Mouse (Mus musculus) mouse trophoblast stem cell (cell line): ENCODE measurements at regions not wholly inside any gene's neighbourhood (a gene's known extent, or its start where the extent isn't known, plus 50 kb on each side); places are given as distances from the start of the nearest gene placed in this dataset.

Source experiments
- in situ Hi-C, 2 experiments: fragments of 300-500 bp; cut with MseI, MboI; formaldehyde crosslinking; loops; 2 replicates in 1 of 2; 3 replicates in 1 of 2; pipeline ENCODE4 v1.15.1; 2025

DNA sequence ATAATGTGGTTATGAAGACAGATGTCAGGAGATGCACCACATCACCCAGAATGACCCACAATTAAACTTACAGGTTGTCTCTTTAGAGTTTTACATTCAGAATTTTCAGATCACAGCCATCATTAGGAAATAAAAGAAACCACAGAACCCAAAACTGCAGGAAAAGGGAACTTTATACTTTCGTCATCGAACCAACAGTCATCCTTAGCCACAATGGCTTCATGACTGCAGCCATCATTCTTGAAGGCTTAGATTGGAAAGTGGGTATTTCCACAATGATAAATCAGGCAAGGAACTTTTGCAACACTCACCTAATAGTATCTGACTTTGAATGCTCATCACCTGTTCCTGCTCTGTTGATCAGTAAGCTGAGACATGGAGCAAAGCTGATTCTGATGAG, 75.9 kb upstream of the Ank start:
- in situ Hi-C loops: no loop called here

DNA sequence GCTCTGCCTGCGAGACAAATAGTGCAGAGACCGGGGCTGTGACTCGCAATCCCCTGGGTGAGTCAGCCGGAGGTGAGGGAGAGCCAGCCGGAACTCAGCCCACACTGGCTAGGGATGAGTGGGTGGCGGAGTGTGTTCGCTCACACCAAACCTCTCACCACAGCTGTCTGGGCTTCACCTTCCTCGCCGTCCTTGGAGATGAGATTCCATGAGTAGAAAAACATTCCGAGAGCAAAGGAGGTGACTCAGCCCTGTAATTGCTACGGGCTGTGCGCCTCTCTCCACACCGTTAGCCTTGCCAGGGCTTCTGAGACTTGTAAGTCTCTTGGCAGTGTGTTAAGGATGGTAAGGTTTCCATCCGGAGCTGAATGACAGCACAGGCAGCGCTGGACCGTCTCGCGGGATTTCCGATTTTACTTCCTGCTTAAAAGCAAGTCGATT, 60.7 kb upstream of the Ank start:
- in situ Hi-C loops: no loop called here

DNA sequence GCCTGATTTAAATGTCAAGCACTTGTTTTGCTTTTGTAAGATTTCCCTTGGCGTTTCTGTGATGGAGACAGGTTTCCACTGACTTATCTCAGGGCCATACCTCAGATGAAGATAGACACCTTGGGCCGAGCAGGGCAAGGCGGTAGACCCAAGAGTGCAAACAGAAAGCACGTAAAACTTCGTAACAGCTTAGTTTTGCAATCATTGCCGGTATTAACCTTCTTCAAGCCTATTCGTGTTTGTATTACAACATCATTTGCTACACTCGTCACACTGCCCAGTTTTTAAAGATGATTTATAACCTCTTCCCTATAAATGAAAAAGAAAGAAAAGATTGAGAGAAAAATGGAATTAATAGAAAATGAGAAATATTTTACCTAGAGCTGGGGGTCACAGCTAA, 56.6 kb upstream of the Ank start:
- in situ Hi-C loops: no loop called here

DNA sequence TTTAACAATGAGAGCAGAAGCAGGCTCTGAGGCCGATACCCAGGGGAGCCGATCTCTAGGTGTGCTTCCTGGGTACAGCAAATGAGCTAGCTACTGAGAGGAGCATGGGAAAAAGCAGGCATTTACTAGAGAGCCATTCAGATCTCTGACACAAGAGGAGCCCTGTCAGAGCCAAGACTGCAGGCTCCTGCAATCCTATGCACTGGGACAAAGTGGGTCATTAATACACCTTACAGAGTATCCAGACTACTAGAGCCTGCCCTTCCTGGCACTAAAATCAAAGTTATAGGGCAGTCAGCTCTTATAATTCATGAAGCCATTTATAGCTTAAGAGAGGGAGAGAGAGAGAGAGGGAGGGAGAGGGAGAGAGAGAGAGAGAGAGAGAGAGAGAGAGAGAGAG, 54.2 kb upstream of the Ank start:
- in situ Hi-C loops: no loop called here

DNA sequence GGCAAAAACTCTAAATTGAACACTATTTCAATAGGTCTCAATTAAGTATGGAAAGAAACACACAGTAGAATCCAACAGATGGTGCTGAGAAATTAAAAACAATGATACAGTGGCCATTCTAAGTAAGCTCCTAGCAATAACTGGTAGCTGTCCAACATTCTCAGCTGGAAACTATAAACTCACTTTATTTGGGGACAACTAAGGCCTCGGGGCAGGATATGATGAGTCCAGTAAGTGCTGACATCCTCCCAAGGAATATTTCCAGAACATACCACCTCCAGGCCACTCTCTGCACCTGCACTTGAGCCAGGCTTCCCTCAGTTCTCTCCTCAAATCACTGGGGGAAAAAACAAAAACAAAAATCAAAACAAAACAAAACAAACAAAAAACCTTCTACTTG, 53.7 kb upstream of the Ank start:
- in situ Hi-C loops: no loop called here

DNA sequence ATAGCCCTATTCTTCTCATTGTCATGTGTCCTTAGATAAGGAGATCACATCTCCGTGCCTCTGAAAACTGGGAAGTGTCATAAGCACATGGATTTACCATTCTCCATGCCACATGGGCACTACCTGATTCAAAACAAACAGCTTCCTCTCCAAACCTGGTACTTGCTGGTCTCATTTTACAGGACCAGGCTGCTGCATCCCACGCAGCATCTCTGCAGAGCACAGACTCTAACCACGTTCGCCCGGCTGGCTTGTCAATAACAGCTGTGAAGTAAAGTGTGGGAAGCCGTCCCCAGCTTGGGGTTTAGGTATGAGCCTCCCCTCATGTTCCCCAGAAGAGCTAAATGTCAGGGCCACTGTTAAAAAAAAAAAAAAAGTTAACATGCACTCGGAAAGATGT, 53.0 kb upstream of the Ank start:
- in situ Hi-C loops: no loop called here

DNA sequence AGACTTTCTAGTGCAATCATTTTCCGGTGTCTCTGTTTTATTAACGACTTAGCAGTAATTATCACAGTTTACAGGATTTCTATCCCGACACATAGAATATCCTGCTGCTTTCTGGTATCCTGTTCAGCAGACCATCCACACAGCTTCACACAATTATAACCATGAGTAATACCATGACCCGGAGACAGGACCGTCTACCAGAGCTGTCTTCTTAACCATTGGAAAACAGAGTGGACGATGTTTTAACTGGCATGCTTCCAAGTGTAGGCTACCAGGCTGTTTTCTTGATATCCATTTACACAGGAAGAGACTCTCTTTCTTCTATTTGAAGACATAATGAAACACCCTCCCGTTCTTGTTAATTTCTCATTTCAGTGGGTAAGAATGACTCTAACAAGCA, 51.7 kb upstream of the Ank start:
- in situ Hi-C loops: no loop called here
